Mouse (Mus musculus) lung, postnatal 0 days (tissue): ENCODE data around the gene Cfap65. TPM values are rescaled to one million over a fixed set of nuclear protein-coding genes. Genes with fewer than 3 reads are reported as not detected.

Experiments
- ATAC-seq: fragments of 200-750 bp; cut with Nextera tagmentation; 2 replicates; pipeline ENCODE4 v1.8.0; 2017; ENCODE audit warnings: moderate library complexity
- DNase-seq: peaks from one replicate; pipeline ENCODE4 v3.0.0-alpha.2; 2016; ENCODE audit warnings: low spot score
- H3K27ac ChIP-seq: fragments of 300-500 bp; sonication (generic); 2 replicates; pipeline ENCODE4 v1.5.1; 2014; ENCODE audit warnings: antibody characterized with exemption, mild to moderate bottlenecking, low read length, mixed read lengths
- H3K27me3 ChIP-seq: fragments of 300-500 bp; sonication (generic); replicated peaks from 2 replicates; pipeline ENCODE4 v1.6.1; 2014; ENCODE audit warnings: low read length, mixed read lengths; ENCODE audit not compliant: insufficient read depth
- H3K36me3 ChIP-seq: fragments of 300-500 bp; sonication (generic); 2 replicates; pipeline ENCODE4 v1.6.1; 2014; ENCODE audit warnings: low read length, mixed read lengths; ENCODE audit not compliant: insufficient read depth
- H3K4me1 ChIP-seq: fragments of 300-500 bp; sonication (generic); 2 replicates; pipeline ENCODE4 v1.6.1; 2014; ENCODE audit warnings: antibody characterized with exemption, low read depth, low read length, mixed read lengths; ENCODE audit not compliant: insufficient read depth
- H3K4me2 ChIP-seq: fragments of 300-500 bp; sonication (generic); replicated peaks from 2 replicates; pipeline ENCODE4 v1.6.1; 2014; ENCODE audit warnings: low read depth, mild to moderate bottlenecking, low read length, moderate library complexity, mixed read lengths
- H3K4me3 ChIP-seq: fragments of 300-500 bp; sonication (generic); 2 replicates; pipeline ENCODE4 v1.5.1; 2014; ENCODE audit warnings: low read depth, low read length
- H3K9ac ChIP-seq: fragments of 300-500 bp; sonication (generic); replicated peaks from 2 replicates; pipeline ENCODE4 v1.6.1; 2014; ENCODE audit warnings: low read depth, mild to moderate bottlenecking
- H3K9me3 ChIP-seq: fragments of 300-500 bp; sonication (generic); 2 replicates; pipeline ENCODE4 v1.6.1; 2016; ENCODE audit warnings: low read length, mixed read lengths
- CTCF ChIP-seq: IDR thresholded peaks from 2 replicates; pipeline ENCODE4 v1.5.1; 2016; ENCODE audit warnings: antibody characterized with exemption, mild to moderate bottlenecking
- EP300 ChIP-seq: IDR thresholded peaks from 2 replicates; pipeline ENCODE4 v1.6.1; 2016; ENCODE audit warnings: antibody characterized with exemption, mild to moderate bottlenecking, control low read depth
- WGBS: fragments of 180-500 bp; shearing (Covaris S2); extraction: QIAGEN DNeasy Blood & Tissue Kit; methylation state at CpG from one replicate; pipeline ENCODE4 v1.1.7; 2014; 5-methylcytosine and 5-hydroxymethylcytosine counted together
- polyA plus RNA-seq: library from polyadenylated mRNA; unstranded; fragments of >200 nt; fragmentation: Nextera tagmentation; extraction: Ambion mirVana; gene quantifications from 2 replicates; pipeline ENCODE4 v1.2.1, GENCODE M21; 2015

Cfap65 gene
- polyA plus RNA-seq, 1 experiment from 2014 or later, result 2.0 TPM

GRCm38 (mm10) chr1:74915706-74916105 is 19.7 kb downstream of the Cfap65 start:
- H3K27me3 ChIP-seq, result no peaks in the 10 kb centered on the region
- WGBS, result 17% methylated on average over 13 of the region's 13 CpGs
- H3K4me2 ChIP-seq, result no peak overlapping the region
- no peak overlapping the region for H3K9ac ChIP-seq
- H3K4me3 ChIP-seq, result no peak overlapping the region
- ATAC-seq (no peak), DNase-seq (no peak)
- no peak overlapping the region for H3K27ac ChIP-seq
- no peaks in the 10 kb centered on the region for H3K4me1 ChIP-seq
- H3K9me3 ChIP-seq, result no peaks in the 10 kb centered on the region
- peak; percentile 60 for TF ChIP-seq CTCF
- TF ChIP-seq EP300, result no peak
- H3K36me3 ChIP-seq, result no peaks in the 10 kb centered on the region

- ATAC-seq, result no peak
- H3K4me3 ChIP-seq, result no peak overlapping the region
- H3K27ac ChIP-seq, result no peak overlapping the region
- no peaks in the 10 kb centered on the region for H3K4me1 ChIP-seq
- TF ChIP-seq EP300, result no peak
- no peak for TF ChIP-seq CTCF
- H3K36me3 ChIP-seq, result no peaks in the 10 kb centered on the region
- DNase-seq, result no peak
- WGBS, result 12% methylated on average over 6 of the region's 6 CpGs
- H3K27me3 ChIP-seq, result peaks cover 28% of the 10 kb centered on the region
- H3K9me3 ChIP-seq, result no peaks in the 10 kb centered on the region
- no peak overlapping the region for H3K9ac ChIP-seq
- no peak overlapping the region for H3K4me2 ChIP-seq
Measured at GRCm38 (mm10) chr1:74902191-74902590, 33.2 kb downstream of the Cfap65 start.

GRCm38 (mm10) chr1:74901686-74902085 is 33.7 kb downstream of the Cfap65 start:
- Histone ChIP-seq H3K9ac (no peak overlapping the region), H3K4me1 (no peaks in the 10 kb centered on the region), H3K27ac (no peak overlapping the region), H3K9me3 (no peaks in the 10 kb centered on the region), H3K4me2 (no peak overlapping the region), H3K27me3 (peaks cover 28% of the 10 kb centered on the region), H3K4me3 (no peak overlapping the region), H3K36me3 (no peaks in the 10 kb centered on the region)
- 5% methylated on average over 3 of the region's 3 CpGs for WGBS
- TF ChIP-seq CTCF (peak; percentile 58), EP300 (no peak)
- ATAC-seq (no peak), DNase-seq (peak; percentile 15)

GRCm38 (mm10) chr1:74900341-74901285 is 34.8 kb downstream of the Cfap65 start:
- ATAC-seq, result peak; percentile 91
- H3K9me3 ChIP-seq, result no peaks in the 10 kb centered on the region
- H3K4me1 ChIP-seq, result no peaks in the 10 kb centered on the region
- DNase-seq, result peak; percentile 88
- no peak overlapping the region for H3K27ac ChIP-seq
- no peaks in the 10 kb centered on the region for H3K36me3 ChIP-seq
- peak overlapping the region; percentile 55 for H3K4me2 ChIP-seq
- H3K27me3 ChIP-seq, result peaks cover 28% of the 10 kb centered on the region
- WGBS, result under 1% methylated on average over 43 of the region's 66 CpGs
- no peak overlapping the region for H3K9ac ChIP-seq
- peak overlapping the region; percentile 23; the same call in 1 of the 2 replicates for H3K4me3 ChIP-seq
- TF ChIP-seq EP300, result no peak
- no peak for TF ChIP-seq CTCF

GRCm38 (mm10) chr1:74898656-74899431 is 36.6 kb downstream of the Cfap65 start:
- Histone ChIP-seq H3K4me2 (no peak overlapping the region), H3K4me1 (no peaks in the 10 kb centered on the region), H3K9me3 (no peaks in the 10 kb centered on the region), H3K36me3 (no peaks in the 10 kb centered on the region), H3K27me3 (peaks cover 38% of the 10 kb centered on the region), H3K27ac (no peak overlapping the region), H3K4me3 (no peak overlapping the region), H3K9ac (no peak overlapping the region)
- WGBS, result 8% methylated on average over 7 of the region's 10 CpGs
- ATAC-seq, result no peak
- no peak for TF ChIP-seq EP300
- TF ChIP-seq CTCF, result no peak
- no peak for DNase-seq

- Histone ChIP-seq H3K9me3 (no peaks in the 10 kb centered on the region), H3K4me3 (no peak overlapping the region), H3K4me1 (no peaks in the 10 kb centered on the region), H3K27ac (no peak overlapping the region), H3K36me3 (no peaks in the 10 kb centered on the region), H3K27me3 (peaks cover 47% of the 10 kb centered on the region), H3K4me2 (no peak overlapping the region), H3K9ac (no peak overlapping the region)
- TF ChIP-seq EP300 (no peak), CTCF (no peak)
- WGBS, result 4% methylated on average over 7 of the region's 7 CpGs
- DNase-seq (no peak), ATAC-seq (no peak)
Measured at GRCm38 (mm10) chr1:74897976-74898375, 37.4 kb downstream of the Cfap65 start.
